Mouse (Mus musculus) cortical plate, adult 2 months (tissue): ENCODE results near the gene Dok3. TPM values are rescaled to one million over a fixed set of nuclear protein-coding genes. Genes with fewer than 3 reads are reported as not detected.

ENCODE experiments used
- H3K27ac ChIP-seq: fragments of 200-500 bp; 2 replicates; pipeline ENCODE4 v1.5.1; 2012; ENCODE audit warnings: low read length, control low read depth, inconsistent platforms; ENCODE audit not compliant: insufficient read depth
- H3K4me1 ChIP-seq: fragments of 200-500 bp; 2 replicates; pipeline ENCODE4 v1.6.1; 2011; ENCODE audit warnings: low read length; ENCODE audit not compliant: control insufficient read depth, insufficient read depth
- H3K4me3 ChIP-seq: fragments of 200-500 bp; 2 replicates; pipeline ENCODE4 v1.5.1; 2011; ENCODE audit warnings: mild to moderate bottlenecking, low read length, control low read depth; ENCODE audit not compliant: insufficient read depth
- CTCF ChIP-seq: fragments of 200-500 bp; IDR thresholded peaks from 2 replicates; pipeline ENCODE4 v1.5.1; 2011; ENCODE audit warnings: mild to moderate bottlenecking, control low read depth, low read length; ENCODE audit not compliant: insufficient read depth; ENCODE audit errors: extremely low read depth
- POLR2A ChIP-seq: fragments of 200-500 bp; IDR thresholded peaks from 2 replicates; pipeline ENCODE4 v1.6.1; 2011; ENCODE audit warnings: mild to moderate bottlenecking, low read length, control low read depth; ENCODE audit not compliant: insufficient read depth; ENCODE audit errors: extremely low read depth
- polyA plus RNA-seq: library from polyadenylated mRNA; depleted of rRNA; stranded (reverse); fragments of >200 nt; gene quantifications from 2 replicates; pipeline ENCODE4 v1.2.3, GENCODE M21; 2012

Dok3 gene
- polyA plus RNA-seq, 1 experiment, result 16.8 TPM

- no peak overlapping the region for H3K27ac ChIP-seq
- TF ChIP-seq POLR2A (no peak), CTCF (0 out of 2 replicates have a peak, but pooled peaks have one; percentile 4)
Measured at GRCm38 (mm10) chr13:55540933-55541332, 11.8 kb upstream of the Dok3 start.

GRCm38 (mm10) chr13:55536194-55537175 is 7.4 kb upstream of the Dok3 start, which contains the start of gene Ddx41:
TSS of gene Ddx41 (minus strand) at chr13:55536658.
- no peak within 1 kb of the TSS for H3K27ac ChIP-seq
- TF ChIP-seq POLR2A, result peak; percentile 86
- peak; percentile 76 for TF ChIP-seq CTCF
- H3K4me3 ChIP-seq, result peak within 1 kb of the TSS; percentile 90
- H3K4me1 ChIP-seq, result no peaks in the 10 kb centered on the region

More at GRCm38 (mm10) chr13:55540933-55541332, 11.8 kb upstream of the Dok3 start:
- Histone ChIP-seq H3K4me1 (no peaks in the 10 kb centered on the region), H3K4me3 (no peak overlapping the region)

- TF ChIP-seq POLR2A (no peak), CTCF (no peak)
- H3K27ac ChIP-seq, result no peak overlapping the region
- no peaks in the 10 kb centered on the region for H3K4me1 ChIP-seq
- H3K4me3 ChIP-seq, result peak overlapping the region; percentile 90
Measured at GRCm38 (mm10) chr13:55535796-55536193, 6.7 kb upstream of the Dok3 start.

GRCm38 (mm10) chr13:55535191-55535590 is 6.1 kb upstream of the Dok3 start:
- Histone ChIP-seq H3K27ac (no peak overlapping the region), H3K4me3 (peak overlapping the region; percentile 90), H3K4me1 (no peaks in the 10 kb centered on the region)
- TF ChIP-seq CTCF (no peak), POLR2A (no peak)

GRCm38 (mm10) chr13:55527834-55528772 is 993 bp downstream of the Dok3 start:
- H3K4me3 ChIP-seq, result no peak overlapping the region
- H3K4me1 ChIP-seq, result 0 out of 2 replicates have a peak, but pooled peaks cover 2% of the 10 kb centered on the region
- no peak overlapping the region for H3K27ac ChIP-seq
- TF ChIP-seq CTCF (no peak), POLR2A (0 out of 2 replicates have a peak, but pooled peaks have one; percentile 6)

- TF ChIP-seq CTCF (no peak), POLR2A (no peak)
- 0 out of 2 replicates have a peak, but pooled peaks cover 2% of the 10 kb centered on the region for H3K4me1 ChIP-seq
- no peak overlapping the region for H3K27ac ChIP-seq
- H3K4me3 ChIP-seq, result no peak overlapping the region
Measured at GRCm38 (mm10) chr13:55527212-55527611, 1.9 kb downstream of the Dok3 start.

GRCm38 (mm10) chr13:55525733-55526553 is 3.2 kb downstream of the Dok3 start:
- 0 out of 2 replicates have a peak, but pooled peaks cover 2% of the 10 kb centered on the region for H3K4me1 ChIP-seq
- no peak for TF ChIP-seq CTCF
- no peak for TF ChIP-seq POLR2A
- no peak overlapping the region for H3K27ac ChIP-seq

GRCm38 (mm10) chr13:55523951-55524600 is 5.0 kb downstream of the Dok3 start:
- TF ChIP-seq POLR2A, result no peak
- no peak for TF ChIP-seq CTCF
- no peak overlapping the region for H3K4me3 ChIP-seq
- no peak overlapping the region for H3K27ac ChIP-seq

More at GRCm38 (mm10) chr13:55525733-55526553, 3.2 kb downstream of the Dok3 start:
- H3K4me3 ChIP-seq, result no peak overlapping the region

More at GRCm38 (mm10) chr13:55523951-55524600, 5.0 kb downstream of the Dok3 start:
- 0 out of 2 replicates have a peak, but pooled peaks cover 2% of the 10 kb centered on the region for H3K4me1 ChIP-seq
